Mouse (Mus musculus): ENCODE measurements around the gene Man1c1.

DNA sequence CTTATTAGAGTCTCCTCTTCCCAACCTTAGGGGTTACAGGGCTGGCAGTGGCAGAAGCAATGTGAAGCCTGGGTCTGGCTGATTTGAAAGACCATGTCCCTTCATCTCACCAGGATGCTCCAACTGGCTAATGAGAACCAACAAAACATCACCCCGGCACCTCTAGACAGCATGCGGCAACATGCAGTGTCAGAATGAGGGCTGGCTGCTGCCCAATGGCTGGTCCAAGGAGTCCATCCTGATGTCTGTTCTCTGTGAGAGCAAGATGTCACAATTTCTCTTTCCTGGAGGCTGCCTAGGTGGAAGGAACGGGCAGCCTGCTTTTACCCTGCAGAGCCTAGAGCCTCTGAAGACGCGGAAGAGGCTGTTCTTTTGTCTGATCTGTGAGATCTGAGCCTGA lies 46.6 kb downstream of the Man1c1 start:
- no peak for TF ChIP-seq CTCF (IDR thresholded peaks at IDR 0.05; ENCODE audit: low read depth)
- no peak for TF ChIP-seq EP300 (optimal IDR thresholded peaks at IDR 0.05)
